Mouse (Mus musculus) urinary bladder, postnatal 25 days (tissue): ENCODE measurements at regions not wholly inside any gene's neighbourhood (a gene's known extent, or its start where the extent isn't known, plus 50 kb on each side); places are given as distances from the start of the nearest gene placed in this dataset.

Experiments
- DNase-seq: peaks from one replicate; pipeline ENCODE4 v3.0.0; 2022; ENCODE audit warnings: low spot score

DNA sequence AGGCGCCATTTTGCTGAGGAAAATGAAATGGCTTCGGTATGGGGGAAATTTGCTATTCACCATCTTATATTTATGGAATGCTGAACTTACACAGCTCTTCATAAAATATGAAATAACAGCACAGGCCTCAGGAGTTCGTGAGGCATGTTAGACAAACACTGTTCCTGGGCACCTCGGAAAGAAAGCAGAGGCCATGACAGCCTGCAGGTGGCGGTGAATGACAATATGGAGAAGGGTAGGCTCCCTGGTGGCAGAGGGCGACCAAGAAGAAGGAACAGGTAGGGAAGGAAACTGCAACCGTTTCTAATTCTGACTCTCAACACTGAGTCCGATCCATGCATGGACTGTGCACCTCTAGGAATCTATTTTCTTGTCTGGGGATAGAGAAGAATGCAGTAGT is 553.6 kb upstream of the Tmpo start:
- DNase-seq: no peak

DNA sequence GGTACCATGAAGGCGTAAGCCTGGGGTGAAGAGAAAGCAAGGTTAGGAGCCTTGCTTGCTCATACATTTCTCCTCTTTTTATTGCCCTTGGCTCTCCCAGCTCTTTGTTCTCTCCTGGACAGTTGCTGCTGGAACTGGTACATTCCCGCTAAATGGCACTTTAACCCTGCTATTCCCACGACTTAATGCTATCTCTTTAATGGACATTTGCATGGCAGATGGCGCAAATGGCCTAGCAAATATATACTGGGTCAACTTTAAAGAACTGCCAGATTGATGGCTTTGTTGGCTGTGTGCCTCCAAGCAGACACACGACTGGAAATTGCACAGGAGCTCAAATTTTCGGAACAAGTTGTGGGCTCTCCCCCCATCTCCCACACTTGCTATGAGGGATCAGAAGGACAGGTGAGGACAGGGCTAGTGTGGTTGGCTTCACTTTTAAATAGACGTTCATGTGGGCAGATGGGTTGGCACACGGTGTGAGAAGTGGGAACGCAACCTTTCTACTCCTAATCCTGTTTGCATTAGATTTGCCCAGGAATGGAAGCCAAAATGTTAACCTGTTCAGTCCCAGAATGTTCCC is 551.0 kb upstream of the Tmpo start:
- no peak for DNase-seq

DNA sequence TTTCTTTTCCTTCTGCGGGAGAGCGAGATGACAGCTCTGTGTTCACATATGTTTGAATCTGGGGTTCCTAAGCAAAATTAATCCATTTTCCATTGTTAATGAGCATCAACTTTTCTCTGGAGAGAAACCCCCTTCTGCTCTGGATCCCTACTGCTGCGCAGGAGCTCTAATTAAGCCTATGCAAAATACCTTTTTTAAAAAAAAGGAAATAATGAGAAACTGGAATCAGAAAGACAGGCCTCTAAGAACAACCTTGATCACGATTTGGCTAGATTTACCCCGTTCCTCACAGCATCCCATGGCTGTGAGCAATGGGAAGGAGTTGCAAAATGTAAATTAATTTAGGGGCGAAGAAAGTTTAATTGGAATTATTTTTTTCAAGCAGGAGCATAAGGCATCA is 548.9 kb upstream of the Tmpo start:
- no peak for DNase-seq

DNA sequence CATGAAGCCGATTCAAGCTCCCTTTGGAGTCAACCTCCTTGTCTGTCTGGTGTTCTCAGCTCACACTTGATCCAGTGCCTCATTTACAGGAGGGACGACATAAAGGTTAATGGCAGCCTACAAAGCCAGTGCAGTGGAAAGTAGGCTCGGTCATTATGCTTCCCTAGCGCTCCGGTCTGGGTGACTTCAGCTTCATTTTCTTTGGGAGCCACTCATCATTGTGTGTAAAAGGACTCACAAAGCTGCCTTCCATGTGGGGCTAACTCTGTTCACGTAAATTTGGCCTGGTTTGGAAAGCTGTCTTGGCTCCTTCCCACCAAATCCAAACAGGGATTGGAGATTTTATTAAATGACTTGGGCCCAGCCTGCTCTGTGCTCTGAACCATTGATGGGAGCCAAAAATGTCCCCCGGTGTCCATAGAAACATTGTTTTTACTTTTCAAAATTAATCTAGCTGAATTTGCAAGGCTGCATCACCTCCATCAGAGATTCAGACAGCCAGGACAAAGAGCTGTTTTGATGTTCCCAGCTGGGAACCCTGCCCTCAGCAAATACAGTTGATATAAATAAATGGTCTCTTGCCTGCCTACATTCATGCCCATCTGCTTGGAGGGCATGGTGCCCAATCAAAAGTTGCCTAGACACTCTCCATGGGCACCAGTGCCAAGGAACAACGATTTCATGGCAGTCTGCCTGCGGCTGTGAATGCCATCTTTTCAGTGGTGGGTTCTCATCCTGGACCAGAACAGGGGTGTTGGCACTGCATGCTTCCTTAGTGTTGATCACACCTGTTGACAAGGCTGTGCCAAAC is 538.7 kb upstream of the Tmpo start:
- DNase-seq: no peak

DNA sequence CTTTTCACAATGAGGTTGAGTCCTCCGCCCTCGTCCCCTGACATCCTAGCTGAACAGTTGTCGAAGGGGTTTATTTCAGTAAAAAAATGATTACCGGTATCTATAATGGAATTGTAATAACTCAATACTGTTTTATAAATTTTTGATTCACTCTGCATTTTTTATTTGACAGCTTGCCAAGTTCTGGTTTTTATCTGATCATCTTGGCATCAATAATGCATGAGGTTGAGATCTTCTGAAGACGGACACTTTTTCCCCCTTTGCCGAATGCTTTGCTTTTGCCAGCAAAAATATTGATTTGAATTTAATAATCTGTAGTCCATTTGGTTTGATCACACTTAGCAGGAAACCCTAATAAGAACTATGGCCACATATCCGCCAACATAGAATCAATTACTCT is 535.5 kb upstream of the Tmpo start:
- no peak for DNase-seq

DNA sequence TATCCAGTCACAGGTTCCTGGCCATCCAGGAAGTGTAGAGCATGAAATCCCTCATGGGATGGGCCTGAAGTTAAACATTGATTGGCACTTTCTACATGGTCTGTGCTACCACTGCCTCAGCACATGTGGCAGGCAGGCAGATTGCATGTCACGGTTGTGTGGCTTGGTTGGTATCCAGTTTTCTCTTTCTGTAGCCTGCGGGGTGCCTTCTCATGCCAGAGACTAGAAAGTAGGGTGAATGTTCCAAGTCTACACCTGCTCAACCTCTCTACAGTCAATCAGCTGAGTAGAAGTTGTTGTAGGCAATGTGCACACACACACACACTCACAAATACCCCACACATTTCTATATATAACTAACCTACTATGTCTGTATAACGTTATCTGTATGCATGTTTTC is 533.5 kb upstream of the Tmpo start:
- no peak for DNase-seq

DNA sequence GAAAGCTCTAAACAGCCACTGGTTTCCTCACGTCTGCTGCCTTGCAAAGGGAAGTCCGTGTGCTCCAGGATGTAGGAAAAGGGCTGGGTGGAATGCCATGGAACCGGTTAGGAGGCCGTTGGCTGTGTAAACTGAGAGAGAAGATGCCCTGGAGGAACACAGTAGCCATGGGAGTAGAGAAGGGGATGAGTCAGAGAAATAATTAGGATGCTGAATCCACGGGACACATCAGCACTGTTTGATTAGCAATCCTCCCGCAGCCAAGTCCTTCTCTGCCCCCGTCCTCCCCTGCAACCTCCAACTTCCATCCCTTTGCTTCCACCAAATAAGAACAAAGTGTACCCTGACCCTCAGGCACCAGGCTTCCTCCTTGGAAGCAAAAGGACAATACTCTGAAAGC is 532.4 kb upstream of the Tmpo start:
- no peak for DNase-seq

DNA sequence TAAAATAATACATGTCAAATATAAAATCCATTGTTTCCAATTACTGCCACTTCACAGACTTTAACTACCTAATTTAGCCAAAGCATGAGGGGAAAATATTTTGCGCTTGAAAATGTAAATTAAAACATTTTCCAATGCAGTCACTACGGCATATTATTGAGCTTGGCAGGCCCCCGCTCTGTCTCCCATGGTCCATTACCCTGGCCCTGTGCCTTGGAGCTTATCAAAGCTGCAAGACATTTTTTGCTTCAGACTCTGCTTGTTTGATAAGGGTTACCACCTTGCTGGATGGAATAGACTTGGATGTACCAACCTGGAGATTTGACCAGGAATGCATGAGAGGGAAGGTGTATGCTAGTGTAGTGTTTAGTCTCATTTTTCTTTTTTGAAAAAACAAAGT is 525.7 kb upstream of the Tmpo start:
- DNase-seq: no peak

DNA sequence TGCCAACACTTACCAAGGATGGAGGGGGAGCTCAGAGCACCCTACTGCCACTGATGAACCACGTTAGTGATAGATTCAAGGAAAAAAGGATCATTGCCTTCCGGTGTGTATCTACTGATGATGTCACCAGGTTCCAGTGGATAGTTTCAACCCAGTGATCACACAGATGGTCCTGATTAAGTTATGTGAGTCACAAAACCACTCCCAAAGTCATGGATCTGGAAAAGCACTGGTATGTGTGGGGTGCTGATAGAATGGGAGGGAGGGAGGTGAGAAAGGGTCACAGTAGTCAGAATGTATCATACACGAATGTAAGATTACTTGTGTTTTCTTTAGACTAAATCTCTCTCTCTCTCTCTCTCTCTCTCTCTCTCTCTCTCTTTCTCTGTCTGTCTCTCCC is 523.6 kb upstream of the Tmpo start:
- DNase-seq: no peak

DNA sequence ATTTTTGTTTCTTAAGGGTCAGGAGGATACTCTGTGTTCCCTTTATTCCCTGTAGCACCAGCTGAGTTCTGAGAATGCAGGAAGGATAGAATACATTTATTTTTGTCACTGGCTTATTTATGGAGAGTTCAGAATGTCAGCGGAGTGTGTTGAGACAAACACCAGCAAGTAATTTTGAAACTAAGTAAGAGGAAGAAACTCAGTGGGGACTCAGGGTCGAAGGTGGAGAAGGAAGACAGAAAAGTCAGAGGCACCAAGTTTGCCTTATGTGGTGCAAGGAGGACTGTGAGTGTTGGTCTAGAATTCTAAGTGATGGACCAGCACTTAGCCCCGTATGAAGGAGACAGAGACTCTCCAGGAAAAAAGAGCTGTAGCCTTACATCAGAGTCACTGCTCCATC is 520.7 kb upstream of the Tmpo start:
- no peak for DNase-seq

DNA sequence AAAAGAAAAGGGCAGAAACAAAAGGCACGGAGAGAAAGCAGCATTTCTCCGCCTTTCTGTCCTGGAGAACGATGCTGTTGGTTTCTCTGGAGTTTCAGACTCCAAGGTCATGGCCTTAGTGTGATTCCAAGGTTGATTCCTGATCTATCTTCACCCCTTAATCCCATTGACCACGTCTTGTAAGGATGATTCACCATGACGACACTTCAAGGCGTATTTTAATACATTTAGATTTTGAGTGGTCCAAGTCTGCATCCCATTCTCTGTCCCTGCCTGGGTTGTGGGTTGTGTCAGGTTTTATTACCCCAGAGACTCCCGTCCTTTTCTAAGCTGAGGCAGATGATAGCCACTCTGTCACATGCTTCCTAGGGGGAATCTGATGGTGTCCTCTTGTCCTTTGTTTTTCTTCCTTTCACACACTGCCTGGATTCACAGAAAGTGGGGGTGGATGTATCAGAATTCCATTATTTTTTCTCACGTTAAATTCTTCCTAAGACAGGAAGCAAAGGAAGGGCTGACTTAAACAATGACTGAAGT is 505.0 kb upstream of the Tmpo start:
- DNase-seq: no peak

DNA sequence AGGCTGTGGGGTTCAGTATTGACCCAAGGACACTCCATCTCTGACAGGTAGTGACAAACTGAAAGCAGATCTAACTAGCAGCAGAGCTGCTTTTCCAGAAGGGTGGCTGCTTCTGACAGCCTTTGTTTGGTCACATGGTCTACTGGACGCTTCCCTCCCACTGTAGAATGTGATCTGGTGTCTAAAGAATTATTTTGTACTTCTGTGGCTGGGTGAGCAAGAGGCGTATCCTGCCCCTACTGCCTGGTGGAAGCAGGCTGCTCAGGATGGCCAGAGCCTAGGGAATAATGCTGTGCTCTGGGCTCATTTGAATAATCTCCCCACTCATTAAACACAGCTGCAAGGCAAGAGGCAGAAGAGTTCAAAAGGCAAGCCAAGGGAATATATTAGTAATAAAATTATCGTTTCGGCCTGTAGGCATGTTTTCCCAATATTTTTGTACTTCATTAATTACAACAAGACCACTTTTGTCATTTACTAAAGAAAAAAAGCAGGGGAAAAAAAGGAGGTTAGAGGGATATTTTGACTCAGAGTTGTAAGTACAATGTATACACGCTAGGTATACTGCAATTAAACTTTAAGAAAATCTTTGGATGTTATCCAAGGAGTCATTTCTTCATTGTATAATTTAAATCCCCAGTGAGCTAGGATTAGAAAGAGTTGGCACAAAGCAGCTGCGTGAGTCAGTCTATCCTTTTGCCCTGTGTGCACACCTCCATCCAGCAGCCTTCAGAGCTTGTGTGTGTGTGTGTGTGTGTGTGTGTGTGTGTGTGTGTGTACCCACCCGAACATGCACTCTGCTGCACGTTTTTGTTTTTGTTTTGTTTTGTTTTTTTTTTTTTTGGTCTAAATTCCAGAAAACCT is 504.3 kb upstream of the Tmpo start:
- no peak for DNase-seq

DNA sequence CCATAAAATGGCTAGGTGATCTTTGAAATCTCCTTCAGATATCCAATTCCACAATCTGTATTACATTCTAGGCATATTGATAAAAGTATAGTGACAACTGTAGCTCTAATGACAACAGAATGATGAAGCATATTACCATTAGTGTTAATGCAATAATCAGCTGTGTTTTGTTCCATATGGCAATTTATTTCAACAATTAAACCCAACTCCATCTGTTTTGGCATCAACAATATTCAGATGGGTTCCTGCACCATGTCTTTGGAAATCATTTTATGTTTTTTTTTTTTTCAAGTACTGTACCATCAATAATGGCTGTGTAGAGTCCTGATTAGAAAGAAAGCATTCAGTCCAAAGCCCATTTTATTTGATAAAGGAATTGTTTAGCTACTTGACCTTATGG is 498.5 kb upstream of the Tmpo start:
- DNase-seq: no peak

DNA sequence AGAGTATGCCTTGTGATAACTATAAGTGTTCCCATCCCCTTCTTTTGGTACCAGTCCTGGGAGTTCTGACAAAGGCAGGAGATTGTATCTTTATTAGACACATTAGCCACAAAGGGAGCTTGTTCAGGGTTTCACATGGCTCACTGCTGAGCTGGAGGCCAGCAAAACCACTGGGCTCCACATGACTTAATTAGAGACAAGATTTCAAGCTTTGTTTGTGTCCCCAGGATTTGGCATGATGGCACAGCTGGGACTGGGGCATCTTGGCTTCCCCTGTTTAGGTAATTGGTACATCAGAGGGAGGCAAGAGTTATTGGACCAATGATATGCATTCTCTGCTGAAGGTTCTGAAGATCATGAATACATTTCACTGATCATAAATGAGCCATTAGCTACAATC is 456.8 kb upstream of the Tmpo start:
- DNase-seq: no peak

DNA sequence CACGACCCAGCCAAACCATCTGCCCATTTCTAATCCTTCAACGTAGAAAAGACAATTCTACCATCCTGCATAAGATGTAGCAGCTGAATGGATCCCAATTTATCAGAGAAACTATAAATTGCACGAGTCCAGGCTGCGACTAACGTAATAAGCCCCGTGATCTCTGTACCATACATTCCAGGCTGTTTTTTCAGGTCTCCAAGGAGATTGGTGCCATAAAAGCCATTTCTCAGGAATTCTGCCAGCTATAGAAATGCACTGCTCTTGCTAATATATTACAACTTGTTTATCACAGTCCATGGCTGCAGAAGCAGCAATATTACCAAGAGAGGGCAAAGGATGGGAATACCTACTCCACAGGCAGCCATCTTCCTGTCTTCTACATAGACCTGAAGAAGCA is 447.6 kb upstream of the Tmpo start:
- no peak for DNase-seq

DNA sequence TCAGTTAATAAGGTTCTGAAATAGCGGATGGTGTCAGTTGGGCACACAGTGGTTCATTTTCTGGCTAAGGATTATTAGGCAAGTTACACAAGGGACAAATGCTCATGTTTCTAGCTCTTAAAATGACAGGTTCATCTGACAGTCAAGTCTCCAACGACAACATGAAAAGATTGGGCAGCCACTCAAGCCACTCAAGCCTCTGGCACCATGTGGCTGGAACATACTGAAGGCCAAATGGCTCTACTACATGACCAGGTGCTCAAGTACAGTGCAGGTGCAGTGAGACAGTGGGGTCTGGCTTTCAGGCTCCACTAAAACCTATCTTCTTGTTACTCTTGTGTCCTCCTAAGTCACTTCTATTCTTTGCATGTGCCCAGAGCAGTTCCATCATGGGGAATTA is 441.2 kb upstream of the Tmpo start:
- no peak for DNase-seq

DNA sequence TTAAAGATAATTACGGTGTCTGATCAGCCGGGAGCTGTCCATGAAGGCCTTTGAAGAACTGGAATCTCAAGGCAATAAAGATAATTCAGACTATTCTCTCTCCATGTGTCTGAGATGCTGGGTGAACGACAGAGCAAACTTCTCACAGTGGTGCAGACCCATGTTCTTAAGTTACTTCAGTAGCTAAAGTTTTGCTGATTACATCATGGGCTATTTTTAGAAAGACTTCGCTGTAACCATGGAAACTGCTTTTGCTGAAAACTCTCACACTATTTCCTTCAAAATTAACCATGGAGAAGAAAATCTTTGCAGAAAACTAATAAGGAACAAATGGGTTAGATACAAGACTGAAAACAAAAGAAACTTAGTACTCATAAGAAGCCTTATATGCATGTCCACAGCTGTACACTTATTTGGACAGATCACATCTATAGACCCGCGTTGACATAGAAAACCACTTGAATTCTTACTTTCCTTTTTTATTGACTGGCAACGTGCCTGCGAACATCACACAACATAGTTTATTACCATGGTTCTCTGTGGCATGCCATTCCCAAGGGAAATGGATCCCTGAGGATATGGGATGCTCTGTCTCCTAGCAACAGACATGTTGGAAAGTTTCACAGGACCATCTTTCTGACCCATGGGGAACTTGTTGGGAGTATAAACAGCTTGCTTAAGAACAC is 432.8 kb upstream of the Tmpo start:
- no peak for DNase-seq

DNA sequence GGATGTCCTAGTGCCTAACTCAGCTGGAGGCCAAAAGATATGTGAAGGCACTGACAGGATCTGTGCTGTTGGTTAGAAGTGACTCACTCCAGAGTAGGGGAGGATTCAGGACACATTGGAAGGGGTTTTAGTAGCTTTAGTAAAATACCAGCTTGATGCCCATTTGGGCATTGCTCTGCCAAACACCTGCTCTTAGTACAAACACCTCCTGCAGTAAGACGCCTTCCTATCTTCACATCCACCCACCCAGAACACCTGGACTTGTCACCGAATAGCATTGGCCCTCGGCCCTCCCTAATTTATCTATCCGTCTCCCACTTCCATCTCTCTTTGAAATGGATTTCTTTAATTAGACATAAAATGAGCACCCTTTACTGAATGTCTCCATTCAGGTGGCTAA is 430.9 kb upstream of the Tmpo start:
- DNase-seq: no peak

DNA sequence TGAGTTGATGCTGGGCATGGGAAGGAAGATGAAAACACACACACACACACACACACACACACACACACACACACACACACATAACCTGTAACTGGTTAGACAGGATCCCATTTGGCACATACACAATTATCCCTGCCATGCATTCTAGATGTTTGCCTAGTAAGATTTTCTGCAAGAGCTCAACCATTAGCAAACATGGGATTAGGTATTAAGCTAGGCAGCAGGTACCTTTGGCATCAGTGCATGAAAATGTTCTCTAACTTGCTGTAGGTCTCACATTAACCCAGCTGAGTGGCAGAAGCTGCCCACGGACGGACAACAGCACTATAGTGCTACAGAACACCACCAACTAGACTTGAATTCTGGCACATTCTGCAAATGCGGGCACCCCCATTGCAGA is 413.8 kb upstream of the Tmpo start:
- no peak for DNase-seq

DNA sequence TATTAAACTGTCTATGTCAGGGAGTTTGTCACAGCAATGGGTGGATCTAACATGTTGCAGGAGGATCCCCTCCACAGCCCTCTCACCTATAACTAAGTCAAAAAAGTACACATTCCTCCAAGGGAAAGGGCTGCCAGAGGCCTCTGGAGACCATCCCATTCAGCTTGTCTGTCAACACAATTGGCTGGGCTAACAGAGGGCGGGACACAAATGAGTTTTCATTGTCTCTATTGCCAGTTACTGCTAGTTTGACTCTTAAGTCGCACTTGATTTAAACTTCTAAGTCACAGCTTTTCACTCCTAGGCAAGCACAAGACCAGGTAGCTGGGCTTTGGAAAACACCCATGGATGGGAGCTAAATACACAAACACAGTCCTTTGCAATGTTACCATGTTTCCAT is 412.3 kb upstream of the Tmpo start:
- no peak for DNase-seq

DNA sequence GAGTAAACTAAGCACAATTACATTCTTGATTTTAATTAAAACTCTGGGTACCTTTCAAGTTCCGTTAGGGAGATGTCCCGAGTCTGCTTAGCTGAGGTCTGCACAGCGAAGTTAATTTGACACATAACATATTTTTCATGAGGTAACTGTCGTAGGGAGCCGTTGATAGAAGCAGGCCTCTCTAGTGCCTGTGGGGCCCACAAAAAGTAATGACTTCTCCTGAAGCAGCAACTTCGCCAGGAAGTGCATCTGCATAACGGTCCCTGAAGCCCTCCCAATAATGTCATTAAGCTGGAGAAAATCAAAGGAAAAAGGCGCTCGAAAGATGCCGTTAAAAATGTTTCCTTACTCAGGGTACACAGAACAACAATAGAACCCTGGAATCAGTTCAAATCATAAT is 410.7 kb upstream of the Tmpo start:
- no peak for DNase-seq

DNA sequence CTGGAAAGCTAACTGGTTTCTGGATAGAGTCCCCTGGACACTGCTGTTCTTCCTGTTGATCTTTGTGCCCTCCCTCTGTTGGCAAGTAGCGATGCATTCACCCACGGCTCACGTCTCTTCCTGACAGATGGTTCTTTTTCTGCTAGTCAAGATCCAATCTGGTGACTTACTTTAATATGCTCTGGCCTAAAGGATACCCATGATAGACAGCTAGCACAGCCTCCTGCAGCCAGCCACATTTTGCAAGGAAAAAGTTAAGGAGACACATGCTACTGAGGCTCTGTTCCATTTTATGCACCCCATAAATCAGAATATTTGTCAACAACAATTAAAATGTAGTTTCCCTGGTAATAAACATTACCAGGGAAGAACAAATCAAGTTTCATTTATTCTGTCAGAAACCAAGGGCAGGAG is 410.3 kb upstream of the Tmpo start:
- DNase-seq: no peak
